Mouse (Mus musculus): Measurements from ENCODE around the gene Usp19. TPM values are rescaled to one million over a fixed set of nuclear protein-coding genes. Genes with fewer than 3 reads are reported as not detected.
A peak's percentile ranks its signal among the peaks of the same experiment; 100 is the strongest.

Usp19 gene
- polyA plus RNA-seq, 1 experiment from 2014 or later, result 91.5 TPM

DNA sequence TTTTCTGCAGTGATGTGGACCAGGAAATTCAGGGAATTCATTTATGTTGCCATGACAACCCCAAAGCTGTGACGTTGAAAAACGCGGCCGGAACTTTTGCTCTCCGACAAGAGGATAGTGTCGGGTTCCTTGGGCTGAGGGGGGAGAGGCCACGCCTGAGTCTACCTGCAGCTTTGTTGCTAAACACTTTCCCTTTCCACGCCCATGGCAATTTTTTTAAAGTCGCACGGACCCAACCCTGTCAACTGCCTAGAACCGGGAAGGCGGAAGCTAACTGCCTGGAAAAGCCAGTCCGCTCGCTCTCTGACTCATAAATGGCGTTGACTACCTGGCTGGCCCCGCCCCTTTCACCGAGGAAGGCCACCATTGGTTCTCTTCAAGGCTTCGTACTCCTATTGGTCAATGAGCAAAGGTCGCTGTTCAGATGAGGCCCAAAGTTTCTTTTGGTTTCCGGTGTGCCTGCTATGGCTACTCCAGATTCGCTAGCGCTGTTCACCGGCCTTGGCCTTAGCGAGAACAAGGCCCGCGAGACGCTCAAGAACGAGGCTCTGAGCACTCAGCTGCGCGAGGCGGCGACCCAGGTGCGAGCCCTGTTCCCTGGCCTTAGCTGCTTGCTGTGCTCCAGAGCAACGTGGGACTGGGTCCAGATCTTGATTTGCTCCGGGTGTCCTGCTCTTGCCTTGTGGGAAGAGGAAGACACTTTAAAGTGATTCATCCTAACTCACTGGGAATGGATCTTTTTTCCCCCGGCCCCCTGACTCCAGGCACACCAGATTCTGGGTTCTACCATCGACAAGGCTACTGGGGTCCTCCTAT, 17.4 kb downstream of the Usp19 start, which contains the start of gene Qars:
Gene Qars, plus strand, starts transcription at position 88 of the 816 bp plus-strand sequence.
- Histone ChIP-seq H3K36me3 (ENCODE audit: control insufficient read depth, insufficient read depth) (peaks cover 14% of the 10 kb centered on the region), H3K4me2 (ENCODE audit: low read length) (peak within 1 kb of the TSS; percentile 83), H3K27me3 (replicated peaks; ENCODE audit: control insufficient read depth, insufficient read depth, low read length) (no peaks in the 10 kb centered on the region), H3K9ac (replicated peaks; ENCODE audit: low read depth, low read length) (peak within 1 kb of the TSS; percentile 49), H3K9me3 (ENCODE audit: control insufficient read depth, low read length) (no peaks in the 10 kb centered on the region), H3K27ac (ENCODE audit: low read length) (peak within 1 kb of the TSS; percentile 74), H3K4me1 (replicated peaks; ENCODE audit: control insufficient read depth, insufficient read depth, low read length) (peaks cover 15% of the 10 kb centered on the region), H3K4me3 (replicated peaks; ENCODE audit: low read length) (peak within 1 kb of the TSS; percentile 63)
- under 1% methylated on average over 37 of the region's 37 CpGs for WGBS
- ATAC-seq, result peak; percentile 97

- WGBS, result 88% methylated on average over 7 of the region's 7 CpGs
- no peaks in the 10 kb centered on the region for H3K9me3 ChIP-seq (ENCODE audit: control insufficient read depth, low read length)
- H3K27me3 ChIP-seq (replicated peaks; ENCODE audit: control insufficient read depth, insufficient read depth, low read length), result no peaks in the 10 kb centered on the region
- H3K27ac ChIP-seq (ENCODE audit: low read length), result no peak overlapping the region
- no peak overlapping the region for H3K9ac ChIP-seq (replicated peaks; ENCODE audit: low read depth, low read length)
- H3K4me3 ChIP-seq (replicated peaks; ENCODE audit: low read length), result no peak overlapping the region; the same call in 1 of the 2 replicates
- H3K4me2 ChIP-seq (ENCODE audit: low read length), result peak overlapping the region; percentile 83
- peaks cover 21% of the 10 kb centered on the region; the same call in 1 of the 2 replicates for H3K36me3 ChIP-seq (ENCODE audit: control insufficient read depth, insufficient read depth)
- ATAC-seq, result no peak
- peaks cover 15% of the 10 kb centered on the region for H3K4me1 ChIP-seq (replicated peaks; ENCODE audit: control insufficient read depth, insufficient read depth, low read length)
These were observed 18.4 kb downstream of the Usp19 start for GRCm38 (mm10) chr9:108508776-108509175.

- H3K36me3 ChIP-seq (ENCODE audit: control insufficient read depth, insufficient read depth), result peaks cover 22% of the 10 kb centered on the region
- peak within 1 kb of the TSS; percentile 95 for H3K4me3 ChIP-seq (replicated peaks; ENCODE audit: low read length)
- 1% methylated on average over 55 of the region's 55 CpGs for WGBS
- H3K9ac ChIP-seq (replicated peaks; ENCODE audit: low read depth, low read length), result peak within 1 kb of the TSS; percentile 95
- peaks cover 26% of the 10 kb centered on the region for H3K4me1 ChIP-seq (replicated peaks; ENCODE audit: control insufficient read depth, insufficient read depth, low read length)
- peak within 1 kb of the TSS; percentile 100 for H3K27ac ChIP-seq (ENCODE audit: low read length)
- H3K9me3 ChIP-seq (ENCODE audit: control insufficient read depth, low read length), result no peaks in the 10 kb centered on the region
- peak within 1 kb of the TSS; percentile 84 for H3K4me2 ChIP-seq (ENCODE audit: low read length)
- H3K27me3 ChIP-seq (replicated peaks; ENCODE audit: control insufficient read depth, insufficient read depth, low read length), result no peaks in the 10 kb centered on the region
- ATAC-seq, result peak; percentile 98
These were observed 26.2 kb downstream of the Usp19 start, which contains the start of gene Qrich1 for GRCm38 (mm10) chr9:108516380-108517251. Qrich1 (plus strand) TSS chr9:108516806.

DNA sequence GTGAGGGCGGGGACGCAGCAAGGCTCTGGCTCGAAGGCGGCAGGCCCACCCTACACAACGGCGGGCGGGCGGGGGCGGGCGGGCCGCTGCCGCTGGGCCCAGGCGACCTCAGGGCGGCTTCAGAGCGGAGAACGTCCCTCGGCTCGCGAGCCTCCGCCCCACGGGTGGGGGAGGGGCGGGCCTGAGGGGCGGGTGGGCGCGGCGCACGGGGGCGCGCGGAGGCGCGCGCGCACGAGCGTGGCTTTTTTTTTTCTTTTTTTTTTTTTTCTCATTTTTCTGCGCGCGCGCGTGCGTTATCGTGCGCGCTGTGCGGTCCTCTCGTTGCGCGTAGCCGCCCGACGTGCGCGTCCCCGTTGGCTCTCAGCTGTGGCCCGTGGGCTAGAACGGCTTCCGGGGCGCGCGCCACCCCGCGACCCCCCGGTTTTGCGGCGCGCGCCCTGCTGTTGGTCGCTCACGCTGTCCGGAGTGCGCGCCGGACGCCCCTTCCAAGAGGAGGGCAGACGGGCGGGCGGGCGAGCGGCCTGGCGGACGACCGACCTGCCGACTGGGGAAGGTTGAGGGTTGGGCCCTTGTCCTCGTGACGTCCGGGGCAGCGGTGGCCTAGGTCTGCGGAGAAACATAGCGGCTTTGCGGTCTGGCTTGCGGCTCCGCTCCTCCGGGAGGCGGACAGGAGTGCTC, 27.0 kb downstream of the Usp19 start:
- peak; percentile 76 for ATAC-seq
- Histone ChIP-seq H3K4me3 (replicated peaks; ENCODE audit: low read length) (peak overlapping the region; percentile 95), H3K27ac (ENCODE audit: low read length) (peak overlapping the region; percentile 100), H3K36me3 (ENCODE audit: control insufficient read depth, insufficient read depth) (peaks cover 18% of the 10 kb centered on the region), H3K4me2 (ENCODE audit: low read length) (peak overlapping the region; percentile 84), H3K9ac (replicated peaks; ENCODE audit: low read depth, low read length) (peak overlapping the region; percentile 95), H3K27me3 (replicated peaks; ENCODE audit: control insufficient read depth, insufficient read depth, low read length) (no peaks in the 10 kb centered on the region), H3K9me3 (ENCODE audit: control insufficient read depth, low read length) (no peaks in the 10 kb centered on the region), H3K4me1 (replicated peaks; ENCODE audit: control insufficient read depth, insufficient read depth, low read length) (peaks cover 32% of the 10 kb centered on the region)
- 0% methylated on average over 63 of the region's 95 CpGs for WGBS

DNA sequence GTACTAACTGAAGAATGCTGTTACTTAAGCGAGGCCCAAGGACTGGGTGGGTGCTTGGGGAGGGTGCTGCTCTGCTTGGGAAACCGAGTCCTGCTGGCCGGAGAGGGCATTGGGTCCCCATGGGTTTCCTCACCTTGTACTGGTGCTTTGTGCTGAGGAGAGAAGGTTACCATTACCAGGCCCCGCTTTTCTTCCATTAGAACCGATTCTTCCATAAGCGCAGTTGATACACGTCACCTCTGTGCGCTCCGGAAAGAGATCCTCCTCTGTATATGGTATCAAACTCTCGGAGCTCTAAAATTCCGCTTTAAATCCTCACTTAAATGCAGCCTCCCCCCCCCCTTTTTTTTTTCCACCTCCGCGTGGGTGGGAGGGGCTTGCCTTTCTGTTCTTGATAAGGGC, 27.5 kb downstream of the Usp19 start:
- Histone ChIP-seq H3K36me3 (ENCODE audit: control insufficient read depth, insufficient read depth) (peaks cover 16% of the 10 kb centered on the region), H3K9me3 (ENCODE audit: control insufficient read depth, low read length) (no peaks in the 10 kb centered on the region), H3K27ac (ENCODE audit: low read length) (peak overlapping the region; percentile 100), H3K4me3 (replicated peaks; ENCODE audit: low read length) (peak overlapping the region; percentile 95), H3K9ac (replicated peaks; ENCODE audit: low read depth, low read length) (peak overlapping the region; percentile 95), H3K27me3 (replicated peaks; ENCODE audit: control insufficient read depth, insufficient read depth, low read length) (no peaks in the 10 kb centered on the region), H3K4me1 (replicated peaks; ENCODE audit: control insufficient read depth, insufficient read depth, low read length) (peaks cover 32% of the 10 kb centered on the region), H3K4me2 (ENCODE audit: low read length) (peak overlapping the region; percentile 84)
- ATAC-seq, result peak; percentile 8
- under 1% methylated on average over 13 of the region's 13 CpGs for WGBS

DNA sequence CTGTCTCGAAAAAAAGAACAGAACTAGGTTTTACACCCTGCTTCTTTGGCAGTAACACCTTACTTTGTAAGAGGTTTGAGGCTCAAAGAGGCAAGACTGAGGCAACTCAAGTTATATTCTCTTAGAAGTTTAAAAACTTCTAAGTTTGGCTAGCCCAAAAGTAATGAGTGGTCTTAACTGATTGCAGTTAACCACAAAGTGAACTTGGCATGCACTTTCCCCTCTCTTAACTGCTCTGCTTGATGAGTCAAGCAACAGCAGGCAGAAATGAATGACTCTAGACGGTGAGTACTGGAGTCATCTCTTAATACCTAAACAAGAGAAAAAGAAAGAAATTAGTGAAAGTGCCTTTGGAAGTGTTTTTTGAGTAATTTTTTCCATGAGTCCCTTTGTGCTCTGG, 31.2 kb downstream of the Usp19 start:
- 50% methylated on average over 2 of the region's 2 CpGs for WGBS

GRCm38 (mm10) chr9:108523341-108523740, 32.9 kb downstream of the Usp19 start:
- Histone ChIP-seq H3K4me3 (replicated peaks; ENCODE audit: low read length) (no peak overlapping the region), H3K4me1 (replicated peaks; ENCODE audit: control insufficient read depth, insufficient read depth, low read length) (peaks cover 24% of the 10 kb centered on the region)
- no peak for ATAC-seq

More for the DNA sequence above, 31.2 kb downstream of the Usp19 start:
- H3K36me3 ChIP-seq (ENCODE audit: control insufficient read depth, insufficient read depth), result no peaks in the 10 kb centered on the region
- ATAC-seq, result no peak
- no peak overlapping the region for H3K4me2 ChIP-seq (ENCODE audit: low read length)
- no peak overlapping the region for H3K27ac ChIP-seq (ENCODE audit: low read length)
- no peak overlapping the region for H3K9ac ChIP-seq (replicated peaks; ENCODE audit: low read depth, low read length)
- H3K27me3 ChIP-seq (replicated peaks; ENCODE audit: control insufficient read depth, insufficient read depth, low read length), result no peaks in the 10 kb centered on the region
- no peak overlapping the region for H3K4me3 ChIP-seq (replicated peaks; ENCODE audit: low read length)
- H3K9me3 ChIP-seq (ENCODE audit: control insufficient read depth, low read length), result no peaks in the 10 kb centered on the region
- peaks cover 24% of the 10 kb centered on the region for H3K4me1 ChIP-seq (replicated peaks; ENCODE audit: control insufficient read depth, insufficient read depth, low read length)

GRCm38 (mm10) chr9:108525400-108525799, 35.0 kb downstream of the Usp19 start:
- peaks cover 15% of the 10 kb centered on the region for H3K36me3 ChIP-seq (ENCODE audit: control insufficient read depth, insufficient read depth)
- H3K4me3 ChIP-seq (replicated peaks; ENCODE audit: low read length), result no peak overlapping the region
- H3K9ac ChIP-seq (replicated peaks; ENCODE audit: low read depth, low read length), result no peak overlapping the region
- no peak overlapping the region for H3K27ac ChIP-seq (ENCODE audit: low read length)
- no peak for ATAC-seq
- H3K27me3 ChIP-seq (replicated peaks; ENCODE audit: control insufficient read depth, insufficient read depth, low read length), result no peaks in the 10 kb centered on the region
- H3K4me1 ChIP-seq (replicated peaks; ENCODE audit: control insufficient read depth, insufficient read depth, low read length), result peaks cover 8% of the 10 kb centered on the region
- WGBS, result 82% methylated on average over 3 of the region's 3 CpGs
- H3K9me3 ChIP-seq (ENCODE audit: control insufficient read depth, low read length), result no peaks in the 10 kb centered on the region
- H3K4me2 ChIP-seq (ENCODE audit: low read length), result no peak overlapping the region

More at GRCm38 (mm10) chr9:108523341-108523740, 32.9 kb downstream of the Usp19 start:
- H3K27me3 ChIP-seq (replicated peaks; ENCODE audit: control insufficient read depth, insufficient read depth, low read length), result no peaks in the 10 kb centered on the region
- H3K9me3 ChIP-seq (ENCODE audit: control insufficient read depth, low read length), result no peaks in the 10 kb centered on the region
- no peak overlapping the region for H3K4me2 ChIP-seq (ENCODE audit: low read length)
- no peak overlapping the region for H3K27ac ChIP-seq (ENCODE audit: low read length)
- WGBS, result 94% methylated on average over 4 of the region's 4 CpGs
- no peaks in the 10 kb centered on the region for H3K36me3 ChIP-seq (ENCODE audit: control insufficient read depth, insufficient read depth)
- no peak overlapping the region for H3K9ac ChIP-seq (replicated peaks; ENCODE audit: low read depth, low read length)

All from forebrain, embryonic 16.5 days (tissue).